Mouse (Mus musculus) midbrain, embryonic 13.5 days (tissue): Measurements from ENCODE around the gene Zfpm1. TPM values are rescaled to one million over a fixed set of nuclear protein-coding genes. Genes with fewer than 3 reads are reported as not detected.
A peak's percentile ranks its signal among the peaks of the same experiment; 100 is the strongest.

ENCODE experiments used
- ATAC-seq: fragments of 200-750 bp; cut with Nextera tagmentation; 2 replicates; pipeline ENCODE4 v1.8.0; 2017; ENCODE audit warnings: mild to moderate bottlenecking, moderate TSS enrichment, moderate library complexity
- H3K27ac ChIP-seq: fragments of 300-500 bp; sonication (generic); 2 replicates; pipeline ENCODE4 v1.5.1; 2015; ENCODE audit warnings: inconsistent platforms, mild to moderate bottlenecking, moderate library complexity
- H3K27me3 ChIP-seq: fragments of 300-500 bp; sonication (generic); 2 replicates; pipeline ENCODE4 v1.6.1; 2015; ENCODE audit warnings: mild to moderate bottlenecking, inconsistent platforms
- H3K36me3 ChIP-seq: fragments of 300-500 bp; sonication (generic); 2 replicates; pipeline ENCODE4 v1.6.1; 2015; ENCODE audit warnings: mild to moderate bottlenecking, inconsistent platforms
- H3K4me1 ChIP-seq: fragments of 300-500 bp; sonication (generic); replicated peaks from 2 replicates; pipeline ENCODE4 v1.6.1; 2015; ENCODE audit warnings: inconsistent platforms
- H3K4me2 ChIP-seq: fragments of 300-500 bp; sonication (generic); replicated peaks from 2 replicates; pipeline ENCODE4 v1.6.1; 2015; ENCODE audit warnings: moderate library complexity, mild to moderate bottlenecking, inconsistent platforms
- H3K4me3 ChIP-seq: fragments of 300-500 bp; sonication (generic); replicated peaks from 2 replicates; pipeline ENCODE4 v1.5.1; 2015; ENCODE audit warnings: mild to moderate bottlenecking, inconsistent platforms
- H3K9ac ChIP-seq: fragments of 300-500 bp; sonication (generic); replicated peaks from 2 replicates; pipeline ENCODE4 v1.6.1; 2015; ENCODE audit warnings: mild to moderate bottlenecking, inconsistent platforms
- H3K9me3 ChIP-seq: fragments of 300-500 bp; sonication (generic); 2 replicates; pipeline ENCODE4 v1.6.1; 2016; ENCODE audit warnings: mild to moderate bottlenecking, inconsistent platforms
- WGBS: fragments of 180-500 bp; shearing (Covaris S2); methylation state at CpG from one replicate; pipeline ENCODE4 v1.1.7; 2015; 5-methylcytosine and 5-hydroxymethylcytosine counted together
- polyA plus RNA-seq: library from polyadenylated mRNA; unstranded; fragments of >200 nt; fragmentation: Nextera tagmentation; extraction: Ambion mirVana; gene quantifications from 2 replicates; pipeline ENCODE4 v1.2.1, GENCODE M21; 2015

The Zfpm1 gene
- polyA plus RNA-seq, 1 experiment from 2014 or later, result 2.1 TPM

DNA sequence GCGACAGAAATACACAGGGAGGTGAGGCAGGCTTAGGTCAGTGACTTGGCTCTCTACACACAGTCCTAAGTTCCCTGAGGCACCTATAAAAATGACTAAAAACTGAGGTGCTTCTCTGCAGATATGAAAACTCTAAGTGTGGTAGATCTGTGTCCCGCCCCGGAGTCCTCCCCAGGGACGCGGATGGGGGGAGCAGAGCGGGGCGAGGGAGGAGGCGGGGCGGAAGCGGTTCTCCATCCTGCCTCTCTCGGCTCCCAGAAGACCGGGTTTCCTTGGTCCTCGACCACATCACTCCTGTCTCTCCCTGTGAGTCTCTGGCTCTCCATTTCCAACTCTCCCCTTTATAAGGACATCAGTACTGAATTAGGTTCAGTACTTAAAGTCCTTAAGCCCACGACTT lies 61.8 kb downstream of the Zfpm1 start:
- H3K36me3 ChIP-seq, result no peaks in the 10 kb centered on the region
- no peak overlapping the region for H3K27ac ChIP-seq
- peaks cover 63% of the 10 kb centered on the region for H3K27me3 ChIP-seq
- under 1% methylated on average over 14 of the region's 14 CpGs for WGBS
- peak overlapping the region; percentile 24; the same call in 1 of the 2 replicates for H3K9ac ChIP-seq
- no peaks in the 10 kb centered on the region for H3K9me3 ChIP-seq
- ATAC-seq, result no peak
- peak overlapping the region; percentile 49 for H3K4me2 ChIP-seq
- H3K4me1 ChIP-seq, result peaks cover 21% of the 10 kb centered on the region
- peak overlapping the region; percentile 22 for H3K4me3 ChIP-seq

GRCm38 (mm10) chr8:122344219-122344618 lies 62.3 kb downstream of the Zfpm1 start:
- no peaks in the 10 kb centered on the region for H3K36me3 ChIP-seq
- peak; percentile 48; the same call in 1 of the 2 replicates for ATAC-seq
- WGBS, result 5% methylated on average over 2 of the region's 5 CpGs
- H3K9ac ChIP-seq, result no peak overlapping the region
- no peaks in the 10 kb centered on the region for H3K9me3 ChIP-seq
- H3K4me2 ChIP-seq, result no peak overlapping the region
- H3K27ac ChIP-seq, result no peak overlapping the region
- peaks cover 23% of the 10 kb centered on the region for H3K4me1 ChIP-seq
- peaks cover 60% of the 10 kb centered on the region for H3K27me3 ChIP-seq
- no peak overlapping the region for H3K4me3 ChIP-seq

DNA sequence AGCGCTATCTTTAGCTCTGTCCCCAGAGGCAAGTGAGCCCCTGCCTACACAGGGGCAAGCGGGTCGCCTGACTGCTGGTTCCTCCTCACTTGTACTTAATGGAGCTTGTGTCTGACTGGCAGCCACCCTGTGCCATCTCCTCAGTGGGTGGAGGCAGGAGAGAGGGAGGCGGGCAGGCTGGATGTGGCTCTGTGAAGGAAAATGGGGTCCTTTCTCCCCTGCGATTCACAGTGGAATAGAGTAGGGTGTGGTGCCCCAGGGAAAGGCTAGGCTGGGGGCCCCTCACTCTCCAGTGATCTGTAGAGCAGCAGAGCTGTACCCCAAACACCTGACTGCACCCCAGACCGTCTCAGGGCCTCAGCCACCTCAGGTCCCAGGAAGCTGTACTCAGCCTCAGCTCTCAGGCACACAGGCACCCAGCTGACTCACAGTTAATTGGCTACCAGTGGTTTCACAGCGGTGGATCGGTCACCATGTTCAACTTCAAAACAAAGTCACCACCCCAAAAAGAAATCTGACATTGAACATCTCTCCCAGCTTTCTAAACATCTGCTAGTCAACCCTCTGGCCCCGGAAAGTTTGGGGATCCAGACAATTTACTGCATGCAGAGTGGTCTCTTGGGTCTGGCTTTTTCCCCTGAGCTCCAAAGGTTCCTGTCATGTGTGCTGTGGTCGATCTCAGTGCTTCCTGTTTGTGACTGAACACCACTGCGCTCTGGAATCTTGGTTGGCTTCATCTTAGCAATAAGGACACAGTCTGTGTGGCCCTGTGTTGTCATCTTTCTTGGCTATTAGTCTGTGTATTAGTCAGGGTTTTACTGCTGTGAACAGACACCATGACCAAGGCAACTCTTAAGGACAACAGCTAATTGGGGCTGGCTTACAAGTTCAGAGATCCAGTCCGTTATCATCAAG lies 63.5 kb downstream of the Zfpm1 start:
- Histone ChIP-seq H3K4me3 (no peak overlapping the region), H3K27me3 (peaks cover 58% of the 10 kb centered on the region), H3K9ac (no peak overlapping the region), H3K4me1 (peaks cover 35% of the 10 kb centered on the region), H3K36me3 (no peaks in the 10 kb centered on the region), H3K4me2 (no peak overlapping the region), H3K9me3 (no peaks in the 10 kb centered on the region), H3K27ac (no peak overlapping the region)
- 56% methylated on average over 12 of the region's 12 CpGs for WGBS
- no peak for ATAC-seq

DNA sequence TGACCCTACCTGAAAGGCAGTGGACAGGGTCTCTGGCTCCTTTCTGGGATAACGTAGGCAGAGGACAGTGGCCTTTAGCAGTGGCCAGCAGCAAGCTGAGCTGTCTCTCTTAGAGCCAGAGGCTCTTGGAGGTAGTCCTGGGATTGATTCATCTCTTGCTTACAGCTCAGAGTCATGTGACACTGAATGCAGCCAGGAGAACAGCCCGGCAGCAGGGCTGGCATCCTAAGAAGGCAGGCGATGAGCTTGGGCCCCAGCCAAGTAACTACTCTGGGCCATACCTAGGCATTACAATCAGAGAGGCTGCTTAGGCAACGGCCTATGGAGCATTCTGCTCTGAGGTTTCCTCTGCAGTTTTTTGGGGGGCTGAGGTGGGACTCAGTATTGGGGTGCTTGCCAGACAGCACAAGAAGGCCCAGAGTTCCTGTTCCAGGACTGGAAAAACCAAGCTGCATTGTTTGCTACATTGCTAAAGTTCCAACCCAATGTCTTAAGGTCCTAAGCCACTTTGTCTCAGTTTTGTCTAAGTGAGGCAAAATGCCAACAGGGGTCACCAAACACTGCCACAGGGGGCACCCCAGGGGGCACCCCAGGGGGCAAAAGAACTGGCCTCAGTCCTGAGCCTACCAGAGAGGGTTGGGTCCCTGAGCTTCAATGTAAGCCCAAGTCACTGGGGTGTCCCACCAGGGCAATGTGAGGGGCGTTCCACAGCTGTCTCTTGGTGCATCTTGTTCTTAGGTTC lies 66.0 kb downstream of the Zfpm1 start:
- Histone ChIP-seq H3K9me3 (no peaks in the 10 kb centered on the region), H3K4me3 (no peak overlapping the region), H3K27ac (no peak overlapping the region), H3K27me3 (peaks cover 49% of the 10 kb centered on the region), H3K9ac (no peak overlapping the region), H3K4me2 (no peak overlapping the region), H3K4me1 (peaks cover 37% of the 10 kb centered on the region), H3K36me3 (no peaks in the 10 kb centered on the region)
- ATAC-seq, result no peak
- whole genome bisulfite sequencing, result 73% methylated on average over 5 of the region's 5 CpGs

- WGBS, result 40% methylated on average over 15 of the region's 15 CpGs
- H3K4me1 ChIP-seq, result peaks cover 23% of the 10 kb centered on the region
- peak overlapping the region; percentile 40; the same call in 1 of the 2 replicates for H3K27ac ChIP-seq
- H3K27me3 ChIP-seq, result peaks cover 35% of the 10 kb centered on the region
- peak; percentile 38; the same call in 1 of the 2 replicates for ATAC-seq
- no peak overlapping the region for H3K4me2 ChIP-seq
- H3K9me3 ChIP-seq, result no peaks in the 10 kb centered on the region
- H3K36me3 ChIP-seq, result no peaks in the 10 kb centered on the region
- H3K4me3 ChIP-seq, result no peak overlapping the region
- H3K9ac ChIP-seq, result peak overlapping the region; percentile 42; the same call in 1 of the 2 replicates
These were observed 67.7 kb downstream of the Zfpm1 start for GRCm38 (mm10) chr8:122349357-122350297.

GRCm38 (mm10) chr8:122350309-122351089 lies 68.6 kb downstream of the Zfpm1 start:
- Histone ChIP-seq H3K4me2 (no peak overlapping the region), H3K4me1 (peaks cover 22% of the 10 kb centered on the region), H3K36me3 (no peaks in the 10 kb centered on the region), H3K27ac (peak overlapping the region; percentile 53), H3K9ac (no peak overlapping the region), H3K27me3 (peaks cover 27% of the 10 kb centered on the region), H3K9me3 (no peaks in the 10 kb centered on the region), H3K4me3 (no peak overlapping the region)
- WGBS, result 17% methylated on average over 11 of the region's 11 CpGs
- ATAC-seq, result peak; percentile 84

DNA sequence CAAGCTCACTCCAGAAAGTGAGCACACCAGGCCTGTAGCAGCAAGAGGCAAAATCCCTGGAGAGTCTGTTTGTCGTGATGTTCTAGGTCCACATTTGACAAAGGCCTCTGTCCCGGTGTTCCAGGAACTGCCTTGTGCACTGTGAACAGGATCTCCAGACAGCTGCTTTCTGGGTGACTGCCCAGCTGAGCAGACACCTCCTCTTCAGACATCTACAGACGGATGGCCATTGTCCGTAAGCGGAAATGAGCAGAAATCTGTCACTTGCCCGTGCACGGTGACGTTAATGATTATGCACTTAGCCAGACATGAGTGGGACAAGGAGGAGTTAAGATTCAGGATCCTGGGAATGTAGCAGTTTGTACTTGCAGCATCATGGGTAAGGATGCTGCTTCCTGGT lies 72.2 kb downstream of the Zfpm1 start:
- Histone ChIP-seq H3K9ac (no peak overlapping the region), H3K4me1 (peaks cover 21% of the 10 kb centered on the region), H3K9me3 (no peaks in the 10 kb centered on the region), H3K36me3 (no peaks in the 10 kb centered on the region), H3K4me3 (no peak overlapping the region), H3K27ac (no peak overlapping the region), H3K27me3 (peaks cover 16% of the 10 kb centered on the region; the same call in 1 of the 2 replicates), H3K4me2 (no peak overlapping the region)
- 83% methylated on average over 8 of the region's 8 CpGs for WGBS
- no peak for ATAC-seq

GRCm38 (mm10) chr8:122355642-122356606 lies 74.0 kb downstream of the Zfpm1 start:
- H3K9ac ChIP-seq, result no peak overlapping the region
- no peaks in the 10 kb centered on the region for H3K36me3 ChIP-seq
- peaks cover 16% of the 10 kb centered on the region; the same call in 1 of the 2 replicates for H3K27me3 ChIP-seq
- no peaks in the 10 kb centered on the region for H3K9me3 ChIP-seq
- WGBS, result 71% methylated on average over 9 of the region's 9 CpGs
- peaks cover 4% of the 10 kb centered on the region for H3K4me1 ChIP-seq
- no peak overlapping the region for H3K4me3 ChIP-seq
- no peak for ATAC-seq
- H3K4me2 ChIP-seq, result no peak overlapping the region
- no peak overlapping the region for H3K27ac ChIP-seq

DNA sequence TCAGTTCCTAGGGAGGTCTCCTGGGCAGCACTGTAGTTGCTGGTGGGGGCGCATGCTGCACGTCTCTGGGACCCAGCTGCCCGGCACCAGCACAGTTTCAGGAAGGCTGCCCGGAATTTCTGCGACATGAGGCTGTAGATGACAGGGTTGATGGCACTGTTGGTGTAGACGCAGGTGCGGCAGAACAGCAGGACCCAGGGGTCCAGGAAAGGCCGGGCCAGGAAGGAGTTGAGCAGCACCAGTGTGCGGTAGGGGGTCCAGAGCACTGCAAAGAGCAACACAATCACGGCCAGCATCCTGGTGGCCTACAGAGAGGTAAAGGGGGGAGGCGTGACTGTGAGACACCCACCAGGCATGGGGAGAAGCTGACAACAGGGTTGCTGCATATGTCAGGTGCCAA lies 75.3 kb downstream of the Zfpm1 start:
- H3K4me1 ChIP-seq, result no peaks in the 10 kb centered on the region
- WGBS, result 60% methylated on average over 11 of the region's 11 CpGs
- H3K27me3 ChIP-seq, result peaks cover 13% of the 10 kb centered on the region
- ATAC-seq, result no peak
- no peak overlapping the region for H3K4me3 ChIP-seq
- H3K4me2 ChIP-seq, result no peak overlapping the region
- H3K9ac ChIP-seq, result no peak overlapping the region
- H3K27ac ChIP-seq, result no peak overlapping the region
- H3K9me3 ChIP-seq, result no peaks in the 10 kb centered on the region
- H3K36me3 ChIP-seq, result no peaks in the 10 kb centered on the region

GRCm38 (mm10) chr8:122357641-122358040 lies 75.7 kb downstream of the Zfpm1 start:
- Histone ChIP-seq H3K9ac (no peak overlapping the region), H3K9me3 (no peaks in the 10 kb centered on the region), H3K4me1 (no peaks in the 10 kb centered on the region), H3K4me2 (no peak overlapping the region), H3K4me3 (no peak overlapping the region), H3K27ac (no peak overlapping the region), H3K36me3 (no peaks in the 10 kb centered on the region), H3K27me3 (peaks cover 15% of the 10 kb centered on the region; the same call in 1 of the 2 replicates)
- no peak for ATAC-seq
- 87% methylated on average over 5 of the region's 5 CpGs for WGBS
